Mouse (Mus musculus) embryonic facial prominence, embryonic 14.5 days (tissue): ENCODE results near the gene Kcnj8. TPM values are rescaled to one million over a fixed set of nuclear protein-coding genes. Genes with fewer than 3 reads are reported as not detected.

Source experiments
- ATAC-seq: fragments of 200-750 bp; cut with Nextera tagmentation; 2 replicates; pipeline ENCODE4 v1.8.0; 2017; ENCODE audit warnings: low read depth, moderate number of reproducible peaks, moderate TSS enrichment
- DNase-seq: peaks from one replicate; pipeline ENCODE4 v3.0.0-alpha.2; 2015; ENCODE audit warnings: low spot score
- H3K27ac ChIP-seq: fragments of 300-500 bp; sonication (generic); replicated peaks from 2 replicates; pipeline ENCODE4 v1.5.1; 2014; ENCODE audit warnings: low read depth, mild to moderate bottlenecking, low read length, moderate library complexity
- H3K27me3 ChIP-seq: fragments of 300-500 bp; sonication (generic); replicated peaks from 2 replicates; pipeline ENCODE4 v1.6.1; 2014; ENCODE audit warnings: low read length; ENCODE audit not compliant: control insufficient read depth, insufficient read depth
- H3K36me3 ChIP-seq: fragments of 300-500 bp; sonication (generic); 2 replicates; pipeline ENCODE4 v1.6.1; 2014; ENCODE audit warnings: low read length, mixed read lengths; ENCODE audit not compliant: control insufficient read depth, insufficient read depth
- H3K4me1 ChIP-seq: fragments of 300-500 bp; sonication (generic); 2 replicates; pipeline ENCODE4 v1.6.1; 2014; ENCODE audit warnings: antibody characterized with exemption, low read length; ENCODE audit not compliant: control insufficient read depth, insufficient read depth
- H3K4me2 ChIP-seq: fragments of 300-500 bp; sonication (generic); 2 replicates; pipeline ENCODE4 v1.6.1; 2014; ENCODE audit warnings: low read depth, mild to moderate bottlenecking, low read length, moderate library complexity, mixed read lengths
- H3K4me3 ChIP-seq: fragments of 300-500 bp; sonication (generic); 2 replicates; pipeline ENCODE4 v1.5.1; 2014; ENCODE audit warnings: low read depth, mild to moderate bottlenecking, low read length
- H3K9ac ChIP-seq: fragments of 300-500 bp; sonication (generic); 2 replicates; pipeline ENCODE4 v1.6.1; 2014; ENCODE audit warnings: low read depth, mild to moderate bottlenecking, low read length, moderate library complexity, mixed read lengths
- H3K9me3 ChIP-seq: fragments of 300-500 bp; sonication (generic); 2 replicates; pipeline ENCODE4 v1.6.1; 2016; ENCODE audit warnings: low read length; ENCODE audit not compliant: control insufficient read depth
- WGBS: fragments of 180-500 bp; shearing (Covaris S2); extraction: QIAGEN DNeasy Blood & Tissue Kit; methylation state at CpG from one replicate; pipeline ENCODE4 v1.1.7; 2014; 5-methylcytosine and 5-hydroxymethylcytosine counted together
- polyA plus RNA-seq: library from polyadenylated mRNA; unstranded; fragments of >200 nt; fragmentation: Nextera tagmentation; extraction: Ambion mirVana; gene quantifications from 2 replicates; pipeline ENCODE4 v1.2.1, GENCODE M21; 2014

The Kcnj8 gene
- polyA plus RNA-seq, 1 experiment from 2014 or later: 21.0 TPM

GRCm38 (mm10) chr6:142558772-142559679, 12.4 kb downstream of the Kcnj8 start:
- no peak overlapping the region for H3K4me2 ChIP-seq
- H3K4me3 ChIP-seq: no peak overlapping the region
- 74% methylated on average over 10 of the region's 10 CpGs for WGBS
- ATAC-seq (no peak), DNase-seq (no peak)
- no peaks in the 10 kb centered on the region for H3K36me3 ChIP-seq
- no peaks in the 10 kb centered on the region for H3K4me1 ChIP-seq
- no peaks in the 10 kb centered on the region for H3K9me3 ChIP-seq
- no peak overlapping the region for H3K9ac ChIP-seq
- H3K27ac ChIP-seq: no peak overlapping the region
- H3K27me3 ChIP-seq: no peaks in the 10 kb centered on the region

GRCm38 (mm10) chr6:142558076-142558475, 13.3 kb downstream of the Kcnj8 start:
- Histone ChIP-seq H3K9ac (no peak overlapping the region), H3K27ac (no peak overlapping the region), H3K4me2 (no peak overlapping the region), H3K27me3 (no peaks in the 10 kb centered on the region), H3K4me1 (no peaks in the 10 kb centered on the region), H3K36me3 (no peaks in the 10 kb centered on the region), H3K4me3 (no peak overlapping the region), H3K9me3 (no peaks in the 10 kb centered on the region)
- ATAC-seq: no peak
- DNase-seq: no peak
- 79% methylated on average over 10 of the region's 10 CpGs for WGBS

- Histone ChIP-seq H3K9me3 (no peaks in the 10 kb centered on the region), H3K27ac (no peak overlapping the region), H3K4me2 (no peak overlapping the region), H3K4me3 (no peak overlapping the region), H3K9ac (no peak overlapping the region), H3K27me3 (no peaks in the 10 kb centered on the region), H3K36me3 (no peaks in the 10 kb centered on the region), H3K4me1 (no peaks in the 10 kb centered on the region)
- DNase-seq (no peak), ATAC-seq (no peak)
- 60% methylated on average over 1 of the region's 1 CpGs for WGBS
Measured at GRCm38 (mm10) chr6:142555988-142556387, 15.4 kb downstream of the Kcnj8 start.

- DNase-seq: no peak
- WGBS: 80% methylated on average over 4 of the region's 4 CpGs
- H3K36me3 ChIP-seq: no peaks in the 10 kb centered on the region
- H3K9me3 ChIP-seq: no peaks in the 10 kb centered on the region
- no peak overlapping the region for H3K4me3 ChIP-seq
- no peak for ATAC-seq
- H3K9ac ChIP-seq: no peak overlapping the region
- no peak overlapping the region for H3K4me2 ChIP-seq
- no peak overlapping the region for H3K27ac ChIP-seq
- no peaks in the 10 kb centered on the region for H3K27me3 ChIP-seq
- H3K4me1 ChIP-seq: no peaks in the 10 kb centered on the region
Measured at GRCm38 (mm10) chr6:142551482-142551881, 19.9 kb downstream of the Kcnj8 start.

GRCm38 (mm10) chr6:142550871-142551270, 20.5 kb downstream of the Kcnj8 start:
- 48% methylated on average over 4 of the region's 4 CpGs for WGBS
- H3K9ac ChIP-seq: no peak overlapping the region
- no peaks in the 10 kb centered on the region for H3K27me3 ChIP-seq
- H3K4me3 ChIP-seq: no peak overlapping the region
- H3K36me3 ChIP-seq: no peaks in the 10 kb centered on the region
- H3K4me2 ChIP-seq: no peak overlapping the region
- DNase-seq: peak; percentile 23
- no peak overlapping the region for H3K27ac ChIP-seq
- H3K9me3 ChIP-seq: no peaks in the 10 kb centered on the region
- ATAC-seq: no peak
- no peaks in the 10 kb centered on the region for H3K4me1 ChIP-seq

GRCm38 (mm10) chr6:142548377-142548776, 23.0 kb downstream of the Kcnj8 start:
- no peak for ATAC-seq
- Histone ChIP-seq H3K36me3 (no peaks in the 10 kb centered on the region), H3K4me3 (no peak overlapping the region), H3K27ac (no peak overlapping the region), H3K27me3 (no peaks in the 10 kb centered on the region), H3K4me2 (no peak overlapping the region), H3K9me3 (no peaks in the 10 kb centered on the region), H3K4me1 (no peaks in the 10 kb centered on the region), H3K9ac (no peak overlapping the region)
- 79% methylated on average over 2 of the region's 2 CpGs for WGBS
- DNase-seq: no peak

GRCm38 (mm10) chr6:142545132-142545531, 26.3 kb downstream of the Kcnj8 start:
- WGBS: 47% methylated on average over 14 of the region's 14 CpGs
- Histone ChIP-seq H3K9me3 (no peaks in the 10 kb centered on the region), H3K4me2 (peak overlapping the region; percentile 42), H3K9ac (no peak overlapping the region), H3K36me3 (no peaks in the 10 kb centered on the region), H3K27me3 (no peaks in the 10 kb centered on the region), H3K27ac (no peak overlapping the region), H3K4me3 (0 out of 2 replicates have a peak overlapping the region, but pooled peaks have one; percentile 2), H3K4me1 (no peaks in the 10 kb centered on the region)
- peak; percentile 70 for DNase-seq
- ATAC-seq: peak; percentile 63; the same call in 1 of the 2 replicates

GRCm38 (mm10) chr6:142543648-142544047, 27.8 kb downstream of the Kcnj8 start:
- ATAC-seq (no peak), DNase-seq (peak; percentile 44)
- H3K9me3 ChIP-seq: no peaks in the 10 kb centered on the region
- WGBS: 69% methylated on average over 4 of the region's 4 CpGs
- no peaks in the 10 kb centered on the region for H3K36me3 ChIP-seq
- H3K4me2 ChIP-seq: no peak overlapping the region
- H3K27me3 ChIP-seq: no peaks in the 10 kb centered on the region
- no peak overlapping the region for H3K27ac ChIP-seq
- H3K9ac ChIP-seq: no peak overlapping the region
- no peak overlapping the region for H3K4me3 ChIP-seq
- no peaks in the 10 kb centered on the region for H3K4me1 ChIP-seq

- no peak overlapping the region for H3K4me3 ChIP-seq
- WGBS: 70% methylated on average over 6 of the region's 6 CpGs
- no peaks in the 10 kb centered on the region for H3K36me3 ChIP-seq
- no peaks in the 10 kb centered on the region for H3K9me3 ChIP-seq
- DNase-seq (no peak), ATAC-seq (no peak)
- H3K27ac ChIP-seq: no peak overlapping the region
- H3K27me3 ChIP-seq: no peaks in the 10 kb centered on the region
- H3K4me1 ChIP-seq: no peaks in the 10 kb centered on the region
- H3K4me2 ChIP-seq: no peak overlapping the region
- no peak overlapping the region for H3K9ac ChIP-seq
Measured at GRCm38 (mm10) chr6:142542800-142543175, 28.6 kb downstream of the Kcnj8 start.
